Mouse (Mus musculus) urinary bladder, adult 18-20 months (tissue): ENCODE measurements around the gene Ntsr1.

ENCODE experiments used
- DNase-seq, 2 experiments: peaks; one replicate each; pipeline ENCODE4 v3.0.0; 2022; ENCODE audit warnings: low spot score in 2 of 2, mixed read lengths in 2 of 2

Ntsr1 gene

DNA sequence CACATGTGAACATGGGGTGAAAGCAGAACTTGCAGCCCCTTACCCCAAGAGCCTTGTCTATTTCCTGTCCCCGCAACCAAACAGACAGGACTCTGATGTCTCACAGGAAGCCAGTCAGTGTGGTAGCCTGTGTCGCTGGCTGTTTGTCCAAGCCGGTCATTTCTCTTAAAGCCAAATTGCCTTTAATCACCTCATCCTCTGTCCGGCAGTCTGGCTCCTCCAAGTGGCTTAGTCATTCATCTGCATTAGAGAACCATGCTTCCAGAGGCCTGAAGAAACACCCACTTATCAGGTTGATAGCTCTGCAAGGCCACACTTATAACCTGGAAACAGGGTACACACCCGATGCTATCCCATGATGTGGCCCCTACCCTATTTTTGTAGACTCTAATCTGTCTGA lies 62.4 kb downstream of the Ntsr1 start:
- no peak for DNase-seq

DNA sequence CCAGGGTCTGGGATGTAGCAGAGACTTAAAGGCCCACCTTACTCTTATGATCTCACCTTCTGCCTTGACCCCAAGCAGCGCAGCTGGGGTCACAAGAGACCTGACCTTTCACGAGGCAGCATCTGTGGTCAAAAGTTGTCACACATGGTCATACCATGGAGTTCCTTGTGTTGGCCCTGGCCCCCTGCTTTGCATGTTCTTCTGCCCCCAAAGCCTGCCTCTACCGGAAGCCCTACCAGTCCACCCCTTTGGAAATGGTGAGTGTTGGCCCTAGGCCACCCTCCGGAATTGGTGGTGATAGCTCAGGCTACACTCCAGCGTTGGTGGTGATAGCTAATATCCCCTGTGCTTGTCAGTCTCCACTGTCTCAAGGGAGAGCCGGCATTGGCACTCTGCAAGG lies 63.5 kb downstream of the Ntsr1 start:
- no peak for DNase-seq

DNA sequence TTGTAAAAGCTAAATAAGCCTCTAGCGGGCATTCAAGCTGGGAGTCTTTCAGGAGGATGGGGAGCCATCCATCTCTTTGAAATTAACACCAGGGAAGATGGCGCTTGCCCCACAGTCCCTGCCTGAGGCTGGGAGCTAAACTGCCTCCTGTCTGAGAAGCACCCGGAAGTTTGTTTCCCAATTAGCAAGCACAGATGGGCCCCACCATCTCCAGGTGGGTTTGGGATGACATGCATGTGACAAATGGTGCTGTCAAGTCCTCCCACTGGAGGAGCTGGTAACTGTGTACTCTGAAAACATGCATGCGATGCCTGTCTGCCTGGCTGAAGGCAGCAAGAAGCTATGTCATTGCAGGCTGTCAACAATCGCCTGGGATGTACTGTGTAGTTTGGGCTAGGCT lies 64.1 kb downstream of the Ntsr1 start:
- no peak for DNase-seq

GRCm38 (mm10) chr2:180566240-180566913 lies 66.6 kb downstream of the Ntsr1 start:
- DNase-seq = no peak

- no peak for DNase-seq
Observed at GRCm38 (mm10) chr2:180569028-180569643, 69.4 kb downstream of the Ntsr1 start.

DNA sequence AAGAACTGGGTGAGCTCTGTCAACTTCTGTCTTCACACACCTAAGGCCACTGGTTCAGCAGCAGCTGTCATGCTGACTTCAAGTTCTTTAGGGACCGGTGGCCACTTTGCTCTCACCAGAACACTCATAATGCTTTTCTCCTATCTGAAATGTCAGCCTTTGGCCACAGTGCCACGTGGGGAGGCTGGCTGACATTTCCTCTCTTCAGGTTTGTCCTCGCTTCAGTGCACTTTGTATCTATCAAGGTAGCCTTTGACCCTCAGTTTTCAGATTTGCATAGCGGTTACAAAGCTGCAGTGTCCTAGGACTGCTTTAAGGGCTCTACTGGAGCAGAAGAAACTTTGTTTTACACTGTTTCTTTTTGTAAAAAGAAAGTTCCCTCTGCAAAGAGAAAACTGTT lies 76.7 kb downstream of the Ntsr1 start:
- no peak for DNase-seq

- DNase-seq = no peak
Observed at GRCm38 (mm10) chr2:180578686-180579085, 78.9 kb downstream of the Ntsr1 start.

- peak in 1 of 2 experiments; percentile 29 for DNase-seq
Observed at GRCm38 (mm10) chr2:180581002-180581401, 81.2 kb downstream of the Ntsr1 start, which contains the start of gene Mrgbp. Gene Mrgbp, plus strand, starts transcription at chr2:180581304.

DNA sequence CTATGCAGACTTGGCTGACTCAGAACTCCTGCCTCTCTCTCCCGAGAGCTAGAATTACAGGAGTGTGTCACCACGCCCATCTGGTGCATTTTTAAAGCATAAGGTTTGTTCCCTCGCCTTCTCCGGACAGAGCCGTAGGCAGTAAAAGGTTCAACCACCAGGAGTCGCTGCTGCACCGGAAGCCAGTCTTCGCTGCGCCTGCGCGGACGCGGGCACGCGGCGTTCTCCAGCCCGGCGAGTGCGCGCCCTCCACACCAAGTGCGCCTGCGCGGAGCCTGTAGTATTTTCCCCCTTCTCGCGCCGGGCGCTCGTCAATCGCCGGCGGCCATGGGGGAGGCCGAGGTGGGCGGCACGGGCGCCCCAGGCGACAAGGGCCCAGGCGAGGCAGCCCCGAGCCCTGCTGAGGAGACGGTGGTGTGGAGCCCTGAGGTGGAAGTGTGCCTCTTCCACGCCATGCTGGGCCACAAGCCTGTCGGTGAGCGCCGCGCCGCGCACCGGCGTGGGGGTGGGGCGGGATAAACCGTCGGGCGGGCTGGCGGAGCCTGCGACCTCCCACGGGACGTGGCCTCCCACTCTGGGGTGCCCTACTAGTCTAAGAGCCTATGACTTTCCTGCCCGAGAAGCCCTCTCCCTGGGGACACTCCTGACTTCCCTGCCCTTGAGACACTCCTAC lies 82.8 kb downstream of the Ntsr1 start:
- peak; percentile 96 to 99 for DNase-seq

- DNase-seq = no peak
Observed at GRCm38 (mm10) chr2:180583154-180583507, 83.4 kb downstream of the Ntsr1 start.

GRCm38 (mm10) chr2:180588736-180589122 lies 89.0 kb downstream of the Ntsr1 start:
- no peak for DNase-seq

GRCm38 (mm10) chr2:180589123-180589831 lies 89.5 kb downstream of the Ntsr1 start, which contains the start of gene Ogfr:
Gene Ogfr, plus strand, starts transcription at chr2:180589245.
- DNase-seq = peak; percentile 60 to 84
